Mouse (Mus musculus): ENCODE measurements around the gene Gm17374.

DNA sequence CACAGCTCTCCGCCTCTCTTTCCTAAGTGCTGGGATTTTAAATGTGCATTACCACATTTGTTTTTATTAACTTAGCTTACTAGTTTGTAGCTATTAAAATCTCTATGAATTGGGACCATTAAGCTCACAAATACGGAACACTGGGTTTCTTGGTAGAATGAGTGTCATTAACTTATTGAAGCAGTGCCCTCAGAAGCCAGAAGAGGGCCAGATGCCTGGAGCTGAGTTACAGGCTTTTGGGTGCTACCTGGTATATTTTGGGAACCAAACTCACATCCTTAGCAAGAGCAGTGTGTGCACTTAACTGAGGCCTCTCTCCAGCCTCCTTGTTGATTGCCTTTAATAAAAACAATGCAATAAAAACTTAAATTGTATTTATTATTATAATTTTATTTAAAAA is 48.9 kb downstream of the Gm17374 start:
- 0 out of 2 replicates have a peak, but pooled peaks have one; percentile 5 for TF ChIP-seq CTCF (conservative IDR thresholded peaks at IDR 0.05; ENCODE audit: low read length)
- no peak for TF ChIP-seq POU5F1 (IDR thresholded peaks at IDR 0.05; ENCODE audit: borderline replicate concordance, low read length)
- no peak for TF ChIP-seq NANOG (IDR thresholded peaks at IDR 0.05; ENCODE audit: borderline replicate concordance, low read length)
